Mouse (Mus musculus): ENCODE data around the gene Nedd1.

DNA sequence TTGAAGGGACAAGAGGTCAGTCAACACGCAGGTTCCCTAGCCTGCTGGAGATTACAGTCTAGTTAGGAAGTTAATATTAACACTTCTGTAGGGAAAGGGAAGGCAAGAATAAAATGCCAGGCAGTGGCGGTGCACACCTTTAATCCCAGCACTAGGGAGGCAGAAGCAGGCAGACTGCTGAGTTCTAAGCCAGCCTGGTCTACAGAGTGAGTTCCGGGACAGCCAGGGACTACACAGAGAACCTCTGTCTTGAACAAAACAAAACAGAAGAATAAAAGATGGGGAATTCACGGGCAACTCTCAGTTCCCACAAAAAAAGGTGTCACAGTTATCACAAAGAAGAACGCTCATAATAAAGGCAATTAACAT lies 384 bp upstream of the Nedd1 start:
- TF ChIP-seq CTCF (IDR thresholded peaks at IDR 0.05; ENCODE audit: insufficient read depth, low read depth, low read length), result no peak
- no peak for TF ChIP-seq POLR2A (IDR thresholded peaks at IDR 0.05; ENCODE audit: insufficient read depth, low read depth, low read length)

Data from olfactory bulb, adult 2 months (tissue).